ENCODE assay signal across 8 mouse cellular contexts in genomic region chr19:47049840-47050239, GRCm38 (mm10). TPM values are rescaled to one million over a fixed set of nuclear protein-coding genes. Genes with fewer than 3 reads are reported as not detected.
DNase-seq lines count a peak whose midpoint lies in the region; ATAC-seq and TF ChIP-seq lines count a peak whose summit lies in the region.

No protein-coding gene starts in this region.

- peaks cover 3% of the 10 kb centered on the region; the same call in 1 of the 2 replicates for H3K36me3 ChIP-seq in thymus, adult 2 months (ENCODE audit: control insufficient read depth, insufficient read depth, low read length)
- peaks cover 34% of the 10 kb centered on the region for H3K36me3 ChIP-seq in limb, embryonic 12.5 days
- peaks cover 3% of the 10 kb centered on the region; the same call in 1 of the 2 replicates for H3K36me3 ChIP-seq in stomach, embryonic 16.5 days (ENCODE audit: control insufficient read depth, insufficient read depth, low read length)

- H3K27me3 ChIP-seq in thymus, adult 2 months (ENCODE audit: control insufficient read depth, insufficient read depth, low read length) = no peaks in the 10 kb centered on the region
- no peaks in the 10 kb centered on the region for H3K27me3 ChIP-seq in limb, embryonic 12.5 days
- no peaks in the 10 kb centered on the region for H3K27me3 ChIP-seq in stomach, embryonic 16.5 days (ENCODE audit: control insufficient read depth, insufficient read depth, low read length)

- WGBS in thymus, adult 2 months = 6% methylated on average over 7 of the region's 7 CpGs
- 9% methylated on average over 7 of the region's 7 CpGs for WGBS in limb, embryonic 12.5 days
- WGBS in stomach, embryonic 16.5 days = 5% methylated on average over 7 of the region's 7 CpGs

- no peaks in the 10 kb centered on the region for H3K9me3 ChIP-seq in limb, embryonic 12.5 days
- no peaks in the 10 kb centered on the region for H3K9me3 ChIP-seq in stomach, embryonic 16.5 days (replicated peaks; ENCODE audit: control insufficient read depth, low read length)

- no peak for TF ChIP-seq POLR2A in thymus, adult 2 months (IDR thresholded peaks at IDR 0.05; ENCODE audit: control insufficient read depth, extremely low read depth, insufficient read depth, low read length, poor library complexity)

- peaks cover 6% of the 10 kb centered on the region for H3K4me1 ChIP-seq in thymus, adult 2 months (replicated peaks; ENCODE audit: control insufficient read depth, insufficient read depth, low read length)
- peaks cover 12% of the 10 kb centered on the region for H3K4me1 ChIP-seq in limb, embryonic 12.5 days (replicated peaks)
- peaks cover 10% of the 10 kb centered on the region for H3K4me1 ChIP-seq in stomach, embryonic 16.5 days (ENCODE audit: control insufficient read depth, insufficient read depth, low read length)

- no peak overlapping the region for H3K27ac ChIP-seq in thymus, adult 2 months (ENCODE audit: control insufficient read depth, insufficient read depth, low read length)
- H3K27ac ChIP-seq in limb, embryonic 12.5 days = peak overlapping the region; percentile 97; the same call in 1 of the 2 replicates
- 0 out of 2 replicates have a peak overlapping the region, but pooled peaks have one; percentile 81 for H3K27ac ChIP-seq in stomach, embryonic 16.5 days (ENCODE audit: low read length)

- H3K4me3 ChIP-seq in thymus, adult 2 months (ENCODE audit: control insufficient read depth, insufficient read depth, low read length) = peak overlapping the region; percentile 83
- H3K4me3 ChIP-seq in limb, embryonic 12.5 days (replicated peaks) = peak overlapping the region; percentile 80
- H3K4me3 ChIP-seq in stomach, embryonic 16.5 days (replicated peaks; ENCODE audit: low read length) = peak overlapping the region; percentile 64

- no peak for TF ChIP-seq CTCF in thymus, adult 2 months (IDR thresholded peaks at IDR 0.05; ENCODE audit: borderline replicate concordance, control insufficient read depth, extremely low read depth, insufficient read depth, low read length, poor library complexity)

- H3K4me2 ChIP-seq in limb, embryonic 12.5 days = peak overlapping the region; percentile 82
- peak overlapping the region; percentile 78 for H3K4me2 ChIP-seq in stomach, embryonic 16.5 days (ENCODE audit: low read depth, low read length)

- no peak for ATAC-seq in cerebellum, adult (ENCODE audit: insufficient number of reproducible peaks, low FRiP score, low TSS enrichment)
- 0 out of 2 replicates have a peak, but pooled peaks have one; percentile 45 for ATAC-seq in limb, embryonic 12.5 days (ENCODE audit: insufficient number of reproducible peaks, insufficient read depth, low FRiP score, low TSS enrichment, low read depth)
- peak; percentile 28; the same call in 1 of the 2 replicates for ATAC-seq in stomach, embryonic 16.5 days (ENCODE audit: insufficient read depth, low FRiP score)

- peak; percentile 37 for DNase-seq in cerebellum, adult 9-11 months
- no peak for DNase-seq in thymus, adult 2 months
- DNase-seq in thymus, postnatal 25 days = no peak
- DNase-seq in adrenal gland, adult 8-10 months = no peak
- DNase-seq in c-Kit-positive CD71-positive TER-119-positive erythroid progenitor cells, embryonic 14.5 days (ENCODE audit: low spot score) = no peak

- peak overlapping the region; percentile 81 for H3K9ac ChIP-seq in limb, embryonic 12.5 days (replicated peaks)
- peak overlapping the region; percentile 85; the same call in 1 of the 2 replicates for H3K9ac ChIP-seq in stomach, embryonic 16.5 days (ENCODE audit: low read length)

RNA-seq across cellular contexts. Expression of gene Pcgf6, which starts 0.9 kb away (rescaled TPM):
- polyA plus RNA-seq in thymus, adult 2 months (2012; rRNA removed) = 13.9 and 19.2 TPM in 2 replicates
- polyA plus RNA-seq in limb, embryonic 12.5 days (2016; fragmentation: Nextera tagmentation; extraction: Ambion mirVana) = 34.5 and 35.7 TPM in 2 replicates
- polyA plus RNA-seq in stomach, embryonic 16.5 days (2015; fragmentation: Nextera tagmentation; extraction: Ambion mirVana) = 11.5 and 11.8 TPM in 2 replicates
- 10 to 100 TPM; 11.7 to 19.9 (median 15.6) TPM for total RNA-seq in adrenal gland, adult 8-10 months (2022)

RNA-seq across cellular contexts. Expression of gene Taf5, which starts 17.7 kb away (rescaled TPM):
- polyA plus RNA-seq in thymus, adult 2 months (2012; rRNA removed) = 6.7 and 8.4 TPM in 2 replicates
- 10.8 and 11.4 TPM in 2 replicates for polyA plus RNA-seq in limb, embryonic 12.5 days (2016; fragmentation: Nextera tagmentation; extraction: Ambion mirVana)
- polyA plus RNA-seq in stomach, embryonic 16.5 days (2015; fragmentation: Nextera tagmentation; extraction: Ambion mirVana) = 2.2 and 3.1 TPM in 2 replicates
- total RNA-seq in adrenal gland, adult 8-10 months (2022) = 1 to 10 TPM; 2.5 to 4.2 (median 3.6) TPM

RNA-seq across cellular contexts. Expression of gene Nt5c2, which starts 34.9 kb away (rescaled TPM):
- polyA plus RNA-seq in thymus, adult 2 months (2012; rRNA removed) = 32.8 and 32.9 TPM in 2 replicates
- polyA plus RNA-seq in limb, embryonic 12.5 days (2016; fragmentation: Nextera tagmentation; extraction: Ambion mirVana) = 85.4 and 85.7 TPM in 2 replicates
- polyA plus RNA-seq in stomach, embryonic 16.5 days (2015; fragmentation: Nextera tagmentation; extraction: Ambion mirVana) = 86.4 and 91.2 TPM in 2 replicates
- 10 to 100 TPM; 44.2 to 83.0 (median 65.5) TPM for total RNA-seq in adrenal gland, adult 8-10 months (2022)

RNA-seq across cellular contexts. Expression of gene Ina, which starts 35.3 kb away (rescaled TPM):
- polyA plus RNA-seq in thymus, adult 2 months (2012; rRNA removed) = 0.24 and 0.30 TPM in 2 replicates
- polyA plus RNA-seq in limb, embryonic 12.5 days (2016; fragmentation: Nextera tagmentation; extraction: Ambion mirVana) = 0.40 and 2.2 TPM in 2 replicates
- 5.7 and 6.5 TPM in 2 replicates for polyA plus RNA-seq in stomach, embryonic 16.5 days (2015; fragmentation: Nextera tagmentation; extraction: Ambion mirVana)
- 1 to 10 TPM; 6.1 to 9.9 (median 7.6) TPM for total RNA-seq in adrenal gland, adult 8-10 months (2022)

RNA-seq across cellular contexts. Expression of gene Usmg5, which starts 40.6 kb away (rescaled TPM):
- 75.6 and 114 TPM in 2 replicates for polyA plus RNA-seq in thymus, adult 2 months (2012; rRNA removed)
- 1,343 and 1,446 TPM in 2 replicates for polyA plus RNA-seq in limb, embryonic 12.5 days (2016; fragmentation: Nextera tagmentation; extraction: Ambion mirVana)
- 1,055 and 1,395 TPM in 2 replicates for polyA plus RNA-seq in stomach, embryonic 16.5 days (2015; fragmentation: Nextera tagmentation; extraction: Ambion mirVana)
- 100 to 1,000 TPM; 366 to 588 (median 484) TPM for total RNA-seq in adrenal gland, adult 8-10 months (2022)
